Mouse (Mus musculus) thymus, postnatal 36 days (tissue): ENCODE measurements at regions not wholly inside any gene's neighbourhood (a gene's known extent, or its start where the extent isn't known, plus 50 kb on each side); places are given as distances from the start of the nearest gene placed in this dataset.

Experiments used
- DNase-seq, 2 experiments: peaks; one replicate each; pipeline ENCODE4 v3.0.0; 2022; ENCODE audit warnings: mixed read lengths in 2 of 2

DNA sequence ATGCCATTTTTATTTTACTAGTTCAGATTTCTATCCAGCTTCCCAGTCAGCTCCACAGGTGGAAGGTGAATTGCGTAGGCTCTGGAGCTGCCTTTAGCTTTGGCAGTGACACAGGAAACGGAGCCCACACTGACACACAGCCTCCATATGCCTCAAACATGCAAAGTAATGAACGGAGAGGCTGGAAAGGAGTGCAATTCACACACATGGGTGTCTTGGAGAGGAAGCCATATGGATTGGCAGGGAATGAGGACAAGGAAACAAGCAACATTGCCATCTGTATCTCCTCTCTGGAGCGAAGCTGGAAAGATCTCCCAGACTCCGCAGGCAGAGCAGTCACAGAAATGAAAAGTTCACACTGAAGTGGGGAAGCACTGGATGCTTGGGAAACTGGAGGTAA is 201.6 kb upstream of the 4930452B06Rik start:
- DNase-seq, result no peak

GRCm38 (mm10) chr14:8851572-8851971 is 185.5 kb upstream of the 4930452B06Rik start:
- DNase-seq, result no peak

DNA sequence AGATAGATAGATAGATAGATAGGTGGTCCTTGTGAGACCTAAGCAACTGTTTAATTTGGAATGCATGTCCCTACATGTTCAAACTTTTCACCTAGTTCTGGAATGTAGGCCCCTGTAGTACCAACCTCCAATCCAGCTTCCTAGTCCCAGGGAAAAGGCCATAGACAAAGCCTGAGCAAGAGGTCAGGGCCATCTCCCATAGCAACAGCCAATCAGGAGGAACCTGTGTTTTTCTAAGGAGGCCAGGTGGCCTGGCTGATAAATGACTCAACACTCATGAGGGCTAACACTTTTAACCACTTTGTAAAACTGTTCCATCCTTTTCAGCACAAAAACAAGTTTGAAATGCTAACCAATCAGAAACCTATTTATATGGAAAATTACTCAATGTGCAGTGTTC is 184.2 kb upstream of the 4930452B06Rik start:
- DNase-seq, result no peak

DNA sequence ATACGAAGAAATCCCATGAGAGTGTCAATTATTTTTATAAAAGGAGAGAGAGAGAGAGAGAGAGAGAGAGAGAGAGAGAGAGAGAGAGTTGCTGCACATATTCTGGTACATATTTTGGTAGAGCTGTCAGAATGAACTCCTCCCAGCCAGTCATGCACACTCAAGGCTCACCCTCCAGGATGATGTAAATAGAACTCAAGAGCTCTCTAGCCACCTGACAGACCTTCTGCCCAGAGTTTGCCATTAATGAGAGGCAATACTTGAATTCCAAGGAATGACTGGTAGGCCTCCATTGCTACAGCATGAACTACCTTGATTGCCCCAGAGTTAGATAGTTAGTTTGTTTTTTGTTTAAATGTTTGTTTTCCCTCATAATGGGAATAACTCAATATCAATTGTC is 167.5 kb upstream of the 4930452B06Rik start:
- no peak for DNase-seq

DNA sequence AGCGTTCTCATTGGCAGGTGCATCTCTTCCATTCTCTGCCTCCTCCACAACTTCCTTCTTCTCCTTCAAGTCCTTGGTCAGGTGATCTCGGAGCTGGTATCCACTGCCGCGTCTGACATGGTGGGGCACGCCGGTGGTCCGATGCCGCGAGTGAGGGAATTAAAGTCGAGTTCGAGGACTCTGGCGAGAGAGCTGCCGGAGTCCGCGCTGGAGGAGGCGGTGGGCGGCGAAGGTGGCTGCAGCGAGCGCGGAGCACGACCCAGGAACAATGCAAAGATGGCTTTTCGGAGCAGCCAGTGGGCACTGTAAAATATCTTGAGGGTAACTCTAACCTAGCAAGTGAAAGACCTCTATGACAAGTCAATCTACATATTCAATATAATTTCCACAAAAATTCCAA is 134.2 kb upstream of the 4930452B06Rik start:
- DNase-seq, result peak; percentile 15 to 19

GRCm38 (mm10) chr14:8789348-8789747 is 123.3 kb upstream of the 4930452B06Rik start:
- DNase-seq, result no peak

GRCm38 (mm10) chr14:8760541-8760940 is 94.5 kb upstream of the 4930452B06Rik start:
- no peak for DNase-seq

DNA sequence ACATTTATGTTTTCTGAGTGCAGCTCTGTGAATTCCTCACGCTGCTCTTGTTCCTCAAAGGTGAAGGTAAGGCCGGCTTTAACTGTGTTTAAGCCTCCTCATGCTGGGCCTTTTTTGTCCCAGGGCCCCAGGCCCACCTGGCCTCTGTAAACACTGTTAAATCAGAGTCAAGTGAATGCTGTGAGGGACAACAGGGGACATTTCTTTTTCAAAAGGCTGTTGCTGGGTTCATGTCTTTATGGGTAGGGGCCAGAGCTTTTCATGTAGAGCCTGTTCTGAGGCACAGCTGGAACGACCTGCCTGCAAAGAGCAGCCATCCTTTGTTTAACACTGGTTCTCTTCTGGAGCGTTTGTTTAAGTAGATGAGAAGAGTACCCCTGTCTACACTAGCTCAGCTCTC is 70.8 kb upstream of the 4930452B06Rik start:
- no peak for DNase-seq

GRCm38 (mm10) chr14:8733261-8733660 is 67.2 kb upstream of the 4930452B06Rik start:
- no peak for DNase-seq

DNA sequence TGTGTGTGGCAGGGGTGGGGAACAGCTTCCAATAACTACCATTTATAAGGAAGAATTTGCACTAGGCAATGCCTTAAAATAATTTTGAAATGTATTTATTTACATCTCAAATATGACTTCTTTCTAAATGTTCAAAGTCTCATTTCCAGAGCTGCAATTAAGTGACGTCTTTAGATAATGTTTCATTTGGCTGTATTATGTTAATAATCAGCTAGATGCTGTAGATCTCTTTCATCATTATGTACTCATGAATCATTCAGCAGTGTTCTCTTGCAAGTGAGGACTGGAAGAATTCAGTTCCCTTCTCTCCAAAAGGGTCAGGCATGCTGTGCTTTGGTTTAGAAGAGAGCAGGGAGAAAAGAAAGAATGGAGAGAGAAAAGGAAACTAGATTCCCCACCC is 61.3 kb upstream of the 4930452B06Rik start:
- no peak for DNase-seq
